Mouse (Mus musculus): Measurements from ENCODE around the gene Kcp. TPM values are rescaled to one million over a fixed set of nuclear protein-coding genes. Genes with fewer than 3 reads are reported as not detected.

The Kcp gene
- polyA plus RNA-seq, 1 experiment, result 4.9 TPM

GRCm38 (mm10) chr6:29449858-29450257 is 57.9 kb downstream of the Kcp start:
- no peak for TF ChIP-seq CTCF (IDR thresholded peaks at IDR 0.05; ENCODE audit: borderline replicate concordance, insufficient read depth, low read depth, low read length)
- TF ChIP-seq POLR2A (IDR thresholded peaks at IDR 0.05; ENCODE audit: borderline replicate concordance, insufficient read depth, low read length), result no peak

GRCm38 (mm10) chr6:29445354-29445753 is 62.4 kb downstream of the Kcp start:
- H3K27ac ChIP-seq (ENCODE audit: insufficient read depth, low read length), result no peak overlapping the region
- TF ChIP-seq POLR2A (IDR thresholded peaks at IDR 0.05; ENCODE audit: borderline replicate concordance, insufficient read depth, low read length) (no peak), CTCF (IDR thresholded peaks at IDR 0.05; ENCODE audit: borderline replicate concordance, insufficient read depth, low read depth, low read length) (no peak)
- H3K4me3 ChIP-seq (replicated peaks; ENCODE audit: insufficient read depth, low read depth, low read length), result no peak overlapping the region
- 97% methylated on average over 7 of the region's 7 CpGs for WGBS
- no peak for DNase-seq
- no peaks in the 10 kb centered on the region for H3K4me1 ChIP-seq (ENCODE audit: control insufficient read depth, insufficient read depth, low read length)
- H3K27me3 ChIP-seq (ENCODE audit: control insufficient read depth, insufficient read depth, low read length), result no peaks in the 10 kb centered on the region

More at GRCm38 (mm10) chr6:29449858-29450257, 57.9 kb downstream of the Kcp start:
- Histone ChIP-seq H3K27me3 (ENCODE audit: control insufficient read depth, insufficient read depth, low read length) (no peaks in the 10 kb centered on the region), H3K27ac (ENCODE audit: insufficient read depth, low read length) (no peak overlapping the region), H3K4me1 (ENCODE audit: control insufficient read depth, insufficient read depth, low read length) (no peaks in the 10 kb centered on the region), H3K4me3 (replicated peaks; ENCODE audit: insufficient read depth, low read depth, low read length) (no peak overlapping the region)
- 36% methylated on average over 4 of the region's 4 CpGs for WGBS
- DNase-seq, result no peak

GRCm38 (mm10) chr6:29444773-29445172 is 63.0 kb downstream of the Kcp start:
- peak; percentile 47; the same call in 1 of the 2 replicates for TF ChIP-seq CTCF (IDR thresholded peaks at IDR 0.05; ENCODE audit: borderline replicate concordance, insufficient read depth, low read depth, low read length)
- no peak for TF ChIP-seq POLR2A (IDR thresholded peaks at IDR 0.05; ENCODE audit: borderline replicate concordance, insufficient read depth, low read length)
- no peaks in the 10 kb centered on the region for H3K4me1 ChIP-seq (ENCODE audit: control insufficient read depth, insufficient read depth, low read length)
- no peak overlapping the region for H3K27ac ChIP-seq (ENCODE audit: insufficient read depth, low read length)
- no peak overlapping the region for H3K4me3 ChIP-seq (replicated peaks; ENCODE audit: insufficient read depth, low read depth, low read length)
- no peak for DNase-seq
- no peaks in the 10 kb centered on the region for H3K27me3 ChIP-seq (ENCODE audit: control insufficient read depth, insufficient read depth, low read length)
- WGBS, result 53% methylated on average over 11 of the region's 11 CpGs

- Histone ChIP-seq H3K4me1 (ENCODE audit: control insufficient read depth, insufficient read depth, low read length) (no peaks in the 10 kb centered on the region), H3K27me3 (ENCODE audit: control insufficient read depth, insufficient read depth, low read length) (no peaks in the 10 kb centered on the region), H3K4me3 (replicated peaks; ENCODE audit: insufficient read depth, low read depth, low read length) (no peak overlapping the region), H3K27ac (ENCODE audit: insufficient read depth, low read length) (no peak overlapping the region)
- TF ChIP-seq CTCF (IDR thresholded peaks at IDR 0.05; ENCODE audit: borderline replicate concordance, insufficient read depth, low read depth, low read length), result no peak
- no peak for TF ChIP-seq POLR2A (IDR thresholded peaks at IDR 0.05; ENCODE audit: borderline replicate concordance, insufficient read depth, low read length)
- DNase-seq, result no peak
- WGBS, result 73% methylated on average over 6 of the region's 6 CpGs
Observed at GRCm38 (mm10) chr6:29439789-29440188, 68.0 kb downstream of the Kcp start.

GRCm38 (mm10) chr6:29439251-29439650 is 68.5 kb downstream of the Kcp start:
- DNase-seq, result no peak
- Histone ChIP-seq H3K27me3 (ENCODE audit: control insufficient read depth, insufficient read depth, low read length) (no peaks in the 10 kb centered on the region), H3K4me3 (replicated peaks; ENCODE audit: insufficient read depth, low read depth, low read length) (no peak overlapping the region), H3K27ac (ENCODE audit: insufficient read depth, low read length) (no peak overlapping the region), H3K4me1 (ENCODE audit: control insufficient read depth, insufficient read depth, low read length) (no peaks in the 10 kb centered on the region)
- 29% methylated on average over 4 of the region's 4 CpGs for WGBS
- TF ChIP-seq CTCF (IDR thresholded peaks at IDR 0.05; ENCODE audit: borderline replicate concordance, insufficient read depth, low read depth, low read length) (no peak), POLR2A (IDR thresholded peaks at IDR 0.05; ENCODE audit: borderline replicate concordance, insufficient read depth, low read length) (no peak)

- Histone ChIP-seq H3K27me3 (ENCODE audit: control insufficient read depth, insufficient read depth, low read length) (no peaks in the 10 kb centered on the region; the same call in 1 of the 2 replicates), H3K27ac (ENCODE audit: insufficient read depth, low read length) (no peak overlapping the region), H3K4me1 (ENCODE audit: control insufficient read depth, insufficient read depth, low read length) (no peaks in the 10 kb centered on the region), H3K4me3 (replicated peaks; ENCODE audit: insufficient read depth, low read depth, low read length) (no peak overlapping the region)
- 16% methylated on average over 11 of the region's 11 CpGs for WGBS
- TF ChIP-seq CTCF (IDR thresholded peaks at IDR 0.05; ENCODE audit: borderline replicate concordance, insufficient read depth, low read depth, low read length) (no peak), POLR2A (IDR thresholded peaks at IDR 0.05; ENCODE audit: borderline replicate concordance, insufficient read depth, low read length) (no peak)
- DNase-seq, result no peak
Observed at GRCm38 (mm10) chr6:29436461-29436934, 71.3 kb downstream of the Kcp start.

GRCm38 (mm10) chr6:29435940-29436451 is 71.8 kb downstream of the Kcp start:
- H3K4me3 ChIP-seq (replicated peaks; ENCODE audit: insufficient read depth, low read depth, low read length), result no peak overlapping the region
- no peak for TF ChIP-seq POLR2A (IDR thresholded peaks at IDR 0.05; ENCODE audit: borderline replicate concordance, insufficient read depth, low read length)
- TF ChIP-seq CTCF (IDR thresholded peaks at IDR 0.05; ENCODE audit: borderline replicate concordance, insufficient read depth, low read depth, low read length), result no peak
- WGBS, result 27% methylated on average over 6 of the region's 6 CpGs
- no peaks in the 10 kb centered on the region for H3K4me1 ChIP-seq (ENCODE audit: control insufficient read depth, insufficient read depth, low read length)
- no peak overlapping the region for H3K27ac ChIP-seq (ENCODE audit: insufficient read depth, low read length)
- H3K27me3 ChIP-seq (ENCODE audit: control insufficient read depth, insufficient read depth, low read length), result no peaks in the 10 kb centered on the region; the same call in 1 of the 2 replicates
- no peak for DNase-seq

- H3K27ac ChIP-seq (ENCODE audit: insufficient read depth, low read length), result no peak overlapping the region
Observed at GRCm38 (mm10) chr6:29434911-29435691, 72.7 kb downstream of the Kcp start.

More at GRCm38 (mm10) chr6:29434911-29435691, 72.7 kb downstream of the Kcp start:
- TF ChIP-seq CTCF (IDR thresholded peaks at IDR 0.05; ENCODE audit: borderline replicate concordance, insufficient read depth, low read depth, low read length) (no peak), POLR2A (IDR thresholded peaks at IDR 0.05; ENCODE audit: borderline replicate concordance, insufficient read depth, low read length) (no peak)
- Histone ChIP-seq H3K27me3 (ENCODE audit: control insufficient read depth, insufficient read depth, low read length) (no peaks in the 10 kb centered on the region; the same call in 1 of the 2 replicates), H3K4me3 (replicated peaks; ENCODE audit: insufficient read depth, low read depth, low read length) (no peak overlapping the region), H3K4me1 (ENCODE audit: control insufficient read depth, insufficient read depth, low read length) (no peaks in the 10 kb centered on the region)
- no peak for DNase-seq
- 8% methylated on average over 12 of the region's 13 CpGs for WGBS
